Mouse (Mus musculus) adrenal gland, postnatal 36 days (tissue): ENCODE measurements around the gene Ctsk. TPM values are rescaled to one million over a fixed set of nuclear protein-coding genes. Genes with fewer than 3 reads are reported as not detected.
"Not testable (repeated sequence)": the region's sequence is repeated elsewhere in the genome, so short reads cannot be mapped to it uniquely, and the experiment has no call there.

ENCODE experiments used
- DNase-seq, 2 experiments: peaks; one replicate each; pipeline ENCODE4 v3.0.0; 2021; ENCODE audit warnings: mixed read lengths in 1 of 2
- total RNA-seq, 2 experiments: library from RNA; stranded (reverse); gene quantifications; 2 replicates each; pipeline ENCODE4 v1.2.3; 2021

Gene Ctsk
- total RNA-seq, 2 experiments from 2014 or later, result 7.2 to 9.0 TPM

GRCm38 (mm10) chr3:95524673-95525072, 25.6 kb downstream of the Ctsk start:
- no peak for DNase-seq

GRCm38 (mm10) chr3:95526111-95526510, 27.1 kb downstream of the Ctsk start:
- no peak for DNase-seq

GRCm38 (mm10) chr3:95526622-95527211, 27.7 kb downstream of the Ctsk start, which contains the start of gene Ctss:
Gene Ctss (plus strand): TSS chr3:95526786.
- no peak for DNase-seq

GRCm38 (mm10) chr3:95529814-95530213, 30.8 kb downstream of the Ctsk start:
- no peak for DNase-seq

GRCm38 (mm10) chr3:95531025-95531424, 32.0 kb downstream of the Ctsk start:
- no peak for DNase-seq

- no peak for DNase-seq
Observed at GRCm38 (mm10) chr3:95533364-95533763, 34.3 kb downstream of the Ctsk start.

- DNase-seq, result no peak
Observed at GRCm38 (mm10) chr3:95534927-95535326, 35.9 kb downstream of the Ctsk start.

- no peak for DNase-seq
Observed at GRCm38 (mm10) chr3:95538936-95539335, 39.9 kb downstream of the Ctsk start.

- no peak for DNase-seq
Observed at GRCm38 (mm10) chr3:95539837-95540236, 40.8 kb downstream of the Ctsk start.

- DNase-seq, result not testable (repeated sequence)
Observed at GRCm38 (mm10) chr3:95541186-95541585, 42.1 kb downstream of the Ctsk start.

GRCm38 (mm10) chr3:95542171-95542570, 43.1 kb downstream of the Ctsk start:
- DNase-seq, result no peak

GRCm38 (mm10) chr3:95542981-95543380, 43.9 kb downstream of the Ctsk start:
- DNase-seq, result no peak

- DNase-seq, result no peak
Observed at GRCm38 (mm10) chr3:95550176-95550575, 51.1 kb downstream of the Ctsk start.

- DNase-seq, result peak; percentile 31 to 48
Observed at GRCm38 (mm10) chr3:95553986-95554385, 54.9 kb downstream of the Ctsk start.

Other genes starting within 250 kb of the Ctsk start
- gene Bnipl, start 248.1 kb upstream of the Ctsk start, total RNA-seq, result under 1 TPM in 1 of 2 experiments, not detected in 1; 0.89 TPM
- gene Mindy1, start 217.9 kb upstream of the Ctsk start, total RNA-seq, result 100 to 1,000 TPM; 120 to 147 TPM
- 10 to 100 TPM; 25.1 to 33.3 TPM for gene Prune1, start 217.2 kb upstream of the Ctsk start, total RNA-seq
- 1 to 10 TPM; 1.1 to 3.3 TPM for gene Anxa9, start 192.1 kb upstream of the Ctsk start, total RNA-seq
- gene Cers2, start 184.5 kb upstream of the Ctsk start, total RNA-seq, result 100 to 1,000 TPM; 239 to 254 TPM
- gene Setdb1, start 142.1 kb upstream of the Ctsk start, total RNA-seq, result 10 to 100 TPM; 25.9 to 29.7 TPM
- not detected for gene 4930558C23Rik, start 96.4 kb upstream of the Ctsk start, total RNA-seq
- gene Arnt, start 64.9 kb upstream of the Ctsk start, total RNA-seq, result 10 to 100 TPM; 63.5 to 68.0 TPM
- 10 to 100 TPM; 35.2 to 65.5 TPM for gene Ctss, start 27.5 kb downstream of the Ctsk start, total RNA-seq
- not detected for gene Hormad1, start 60.4 kb downstream of the Ctsk start, total RNA-seq
- 10 to 100 TPM; 40.6 to 53.7 TPM for gene Golph3l, start 89.7 kb downstream of the Ctsk start, total RNA-seq
- 100 to 1,000 TPM in 1 of 2 experiments, 10 to 100 TPM in 1; 83.6 to 107 TPM for gene Ensa, start 125.7 kb downstream of the Ctsk start, total RNA-seq
- gene Mcl1, start 159.5 kb downstream of the Ctsk start, total RNA-seq, result 100 to 1,000 TPM; 199 to 227 TPM
- gene Adamtsl4, start 188.7 kb downstream of the Ctsk start, total RNA-seq, result 10 to 100 TPM in 1 of 2 experiments, 1 to 10 TPM in 1; 6.5 to 11.1 TPM
- 100 to 1,000 TPM; 428 to 676 TPM for gene Ecm1, start 240.3 kb downstream of the Ctsk start, total RNA-seq